Mouse (Mus musculus): ENCODE measurements around the gene Ufsp1. TPM values are rescaled to one million over a fixed set of nuclear protein-coding genes. Genes with fewer than 3 reads are reported as not detected.

Gene Ufsp1
- polyA plus RNA-seq, 1 experiment, result 44.1 TPM

DNA sequence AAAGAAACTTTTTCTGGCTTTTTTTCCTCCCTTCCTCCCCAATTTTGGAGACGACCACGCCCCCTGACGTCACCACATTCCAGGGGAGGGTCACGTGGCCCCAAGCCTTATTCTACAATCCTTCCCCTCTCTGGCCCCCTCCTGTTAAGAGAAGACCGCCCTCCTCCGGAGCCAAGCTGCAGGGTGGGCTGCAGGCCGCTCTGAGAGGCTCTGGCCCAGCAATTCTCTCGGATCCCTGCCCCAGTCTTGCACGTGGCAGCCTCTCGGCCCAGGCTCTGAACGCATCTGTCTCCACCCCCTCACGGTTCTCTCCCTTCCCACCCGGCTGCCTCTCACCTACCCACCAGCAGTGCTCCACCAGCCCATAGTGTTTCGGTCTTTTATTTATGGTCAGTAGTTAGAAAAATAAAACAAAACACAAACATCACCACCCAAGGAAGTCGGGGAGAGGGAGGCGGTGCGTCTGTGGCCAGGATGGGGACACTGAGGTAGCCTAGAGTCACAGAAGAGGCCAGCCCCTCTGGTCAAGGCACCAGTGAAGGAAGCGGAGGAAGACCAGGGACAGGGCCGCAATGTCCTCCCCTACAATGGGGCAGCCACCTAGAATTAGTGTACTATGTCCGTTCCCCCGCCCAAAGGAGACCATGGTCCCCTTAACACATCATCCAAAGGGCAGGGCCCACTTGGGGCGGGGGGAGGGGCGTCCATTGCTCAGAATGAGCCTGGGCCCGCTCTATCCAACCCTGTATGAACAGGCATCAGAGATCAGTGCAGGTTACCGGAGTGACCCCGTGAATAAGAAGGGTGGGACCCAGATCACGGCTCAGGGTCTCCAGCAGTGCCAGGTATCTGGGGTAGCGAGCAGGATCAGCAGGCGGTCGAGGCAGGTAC lies 20.0 kb downstream of the Ufsp1 start, which contains the start of gene Trip6:
Gene Trip6 (minus strand): TSS at position 212 of the 891 bp plus-strand sequence.
- H3K36me3 ChIP-seq (ENCODE audit: control insufficient read depth, insufficient read depth, low read length), result no peaks in the 10 kb centered on the region
- DNase-seq, result no peak
- H3K4me1 ChIP-seq (replicated peaks; ENCODE audit: control insufficient read depth, insufficient read depth, low read length), result peaks cover 12% of the 10 kb centered on the region
- 56% methylated on average over 30 of the region's 30 CpGs for WGBS
- H3K27me3 ChIP-seq (ENCODE audit: control insufficient read depth, insufficient read depth, low read length), result no peaks in the 10 kb centered on the region
- TF ChIP-seq CTCF (IDR thresholded peaks at IDR 0.05; ENCODE audit: borderline replicate concordance, control insufficient read depth, extremely low read depth, insufficient read depth, low read length, poor library complexity), result no peak
- TF ChIP-seq POLR2A (IDR thresholded peaks at IDR 0.05; ENCODE audit: control insufficient read depth, extremely low read depth, insufficient read depth, low read length, poor library complexity), result no peak
- peak within 1 kb of the TSS; percentile 22 for H3K4me3 ChIP-seq (ENCODE audit: control insufficient read depth, insufficient read depth, low read length)
- no peak within 1 kb of the TSS for H3K27ac ChIP-seq (ENCODE audit: control insufficient read depth, insufficient read depth, low read length)

- Histone ChIP-seq H3K4me1 (replicated peaks; ENCODE audit: control insufficient read depth, insufficient read depth, low read length) (peaks cover 12% of the 10 kb centered on the region), H3K27me3 (ENCODE audit: control insufficient read depth, insufficient read depth, low read length) (no peaks in the 10 kb centered on the region), H3K4me3 (ENCODE audit: control insufficient read depth, insufficient read depth, low read length) (no peak overlapping the region), H3K36me3 (ENCODE audit: control insufficient read depth, insufficient read depth, low read length) (no peaks in the 10 kb centered on the region), H3K27ac (ENCODE audit: control insufficient read depth, insufficient read depth, low read length) (no peak overlapping the region)
- WGBS, result 68% methylated on average over 30 of the region's 30 CpGs
- peak; percentile 63 for DNase-seq
- TF ChIP-seq CTCF (IDR thresholded peaks at IDR 0.05; ENCODE audit: borderline replicate concordance, control insufficient read depth, extremely low read depth, insufficient read depth, low read length, poor library complexity), result peak; percentile 65; the same call in 1 of the 2 replicates
- no peak for TF ChIP-seq POLR2A (IDR thresholded peaks at IDR 0.05; ENCODE audit: control insufficient read depth, extremely low read depth, insufficient read depth, low read length, poor library complexity)
Measured at GRCm38 (mm10) chr5:137315084-137315903, 20.9 kb downstream of the Ufsp1 start.

DNA sequence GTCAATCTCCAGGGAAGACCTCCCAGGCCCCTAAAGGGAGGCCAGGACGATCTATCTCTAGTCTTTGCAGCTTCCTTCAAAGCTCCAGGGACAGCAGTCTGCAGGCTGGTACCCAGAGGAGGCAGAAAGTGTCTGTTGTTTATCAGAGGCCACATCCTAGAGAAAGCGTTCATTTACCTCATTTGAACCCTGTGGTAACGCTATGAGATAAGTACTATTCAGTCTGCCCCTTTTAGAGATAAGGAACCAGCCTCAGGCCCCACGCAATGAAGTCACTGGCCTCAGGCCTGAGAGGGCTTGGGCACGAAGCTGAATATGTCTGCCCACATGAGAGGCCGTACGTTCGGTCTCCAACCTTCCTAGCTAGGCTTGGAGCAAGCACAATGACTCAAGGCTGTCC lies 22.9 kb downstream of the Ufsp1 start:
- Histone ChIP-seq H3K27me3 (ENCODE audit: control insufficient read depth, insufficient read depth, low read length) (no peaks in the 10 kb centered on the region), H3K4me1 (replicated peaks; ENCODE audit: control insufficient read depth, insufficient read depth, low read length) (peaks cover 12% of the 10 kb centered on the region), H3K36me3 (ENCODE audit: control insufficient read depth, insufficient read depth, low read length) (no peaks in the 10 kb centered on the region), H3K27ac (ENCODE audit: control insufficient read depth, insufficient read depth, low read length) (no peak overlapping the region), H3K4me3 (ENCODE audit: control insufficient read depth, insufficient read depth, low read length) (no peak overlapping the region)
- no peak for DNase-seq
- TF ChIP-seq CTCF (IDR thresholded peaks at IDR 0.05; ENCODE audit: borderline replicate concordance, control insufficient read depth, extremely low read depth, insufficient read depth, low read length, poor library complexity) (no peak), POLR2A (IDR thresholded peaks at IDR 0.05; ENCODE audit: control insufficient read depth, extremely low read depth, insufficient read depth, low read length, poor library complexity) (no peak)
- 97% methylated on average over 8 of the region's 8 CpGs for WGBS

- no peak overlapping the region for H3K27ac ChIP-seq (ENCODE audit: control insufficient read depth, insufficient read depth, low read length)
- 100% methylated on average over 1 of the region's 1 CpGs for WGBS
- H3K4me3 ChIP-seq (ENCODE audit: control insufficient read depth, insufficient read depth, low read length), result no peak overlapping the region
- H3K36me3 ChIP-seq (ENCODE audit: control insufficient read depth, insufficient read depth, low read length), result peaks cover 4% of the 10 kb centered on the region; the same call in 1 of the 2 replicates
- H3K27me3 ChIP-seq (ENCODE audit: control insufficient read depth, insufficient read depth, low read length), result no peaks in the 10 kb centered on the region
- H3K4me1 ChIP-seq (replicated peaks; ENCODE audit: control insufficient read depth, insufficient read depth, low read length), result peaks cover 9% of the 10 kb centered on the region
- DNase-seq, result no peak
- TF ChIP-seq POLR2A (IDR thresholded peaks at IDR 0.05; ENCODE audit: control insufficient read depth, extremely low read depth, insufficient read depth, low read length, poor library complexity) (no peak), CTCF (IDR thresholded peaks at IDR 0.05; ENCODE audit: borderline replicate concordance, control insufficient read depth, extremely low read depth, insufficient read depth, low read length, poor library complexity) (no peak)
Measured at GRCm38 (mm10) chr5:137318570-137318969, 24.1 kb downstream of the Ufsp1 start.

DNA sequence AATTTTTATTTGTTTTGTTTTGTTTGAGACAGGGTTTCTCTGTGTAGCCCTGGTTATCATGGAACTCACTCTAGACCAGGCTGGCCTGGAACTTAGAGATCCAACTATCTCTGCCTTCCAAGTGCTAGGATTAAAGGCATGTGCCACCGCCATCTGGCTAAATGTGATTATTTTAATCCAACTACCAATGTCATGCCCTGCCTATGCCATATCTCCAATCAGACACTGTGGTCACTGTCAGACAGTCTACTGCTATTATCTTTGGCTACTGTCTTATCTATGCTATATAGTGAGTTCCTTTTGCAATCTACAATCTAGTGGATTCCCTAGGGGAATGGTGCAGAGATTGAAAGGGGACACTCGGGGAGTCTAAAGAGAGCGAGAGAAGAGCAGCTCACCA lies 26.6 kb downstream of the Ufsp1 start:
- no peaks in the 10 kb centered on the region for H3K27me3 ChIP-seq (ENCODE audit: control insufficient read depth, insufficient read depth, low read length)
- WGBS, result 97% methylated on average over 3 of the region's 3 CpGs
- peaks cover 7% of the 10 kb centered on the region; the same call in 1 of the 2 replicates for H3K36me3 ChIP-seq (ENCODE audit: control insufficient read depth, insufficient read depth, low read length)
- no peak overlapping the region for H3K4me3 ChIP-seq (ENCODE audit: control insufficient read depth, insufficient read depth, low read length)
- DNase-seq, result no peak
- TF ChIP-seq CTCF (IDR thresholded peaks at IDR 0.05; ENCODE audit: borderline replicate concordance, control insufficient read depth, extremely low read depth, insufficient read depth, low read length, poor library complexity), result no peak
- no peak for TF ChIP-seq POLR2A (IDR thresholded peaks at IDR 0.05; ENCODE audit: control insufficient read depth, extremely low read depth, insufficient read depth, low read length, poor library complexity)
- H3K4me1 ChIP-seq (replicated peaks; ENCODE audit: control insufficient read depth, insufficient read depth, low read length), result no peaks in the 10 kb centered on the region
- H3K27ac ChIP-seq (ENCODE audit: control insufficient read depth, insufficient read depth, low read length), result no peak overlapping the region

GRCm38 (mm10) chr5:137330910-137331309 lies 36.5 kb downstream of the Ufsp1 start:
- H3K4me1 ChIP-seq (replicated peaks; ENCODE audit: control insufficient read depth, insufficient read depth, low read length), result peaks cover 16% of the 10 kb centered on the region
- no peak overlapping the region for H3K27ac ChIP-seq (ENCODE audit: control insufficient read depth, insufficient read depth, low read length)
- H3K36me3 ChIP-seq (ENCODE audit: control insufficient read depth, insufficient read depth, low read length), result no peaks in the 10 kb centered on the region
- no peak for DNase-seq
- TF ChIP-seq POLR2A (IDR thresholded peaks at IDR 0.05; ENCODE audit: control insufficient read depth, extremely low read depth, insufficient read depth, low read length, poor library complexity) (no peak), CTCF (IDR thresholded peaks at IDR 0.05; ENCODE audit: borderline replicate concordance, control insufficient read depth, extremely low read depth, insufficient read depth, low read length, poor library complexity) (no peak)
- no peaks in the 10 kb centered on the region for H3K27me3 ChIP-seq (ENCODE audit: control insufficient read depth, insufficient read depth, low read length)
- H3K4me3 ChIP-seq (ENCODE audit: control insufficient read depth, insufficient read depth, low read length), result no peak overlapping the region
- WGBS, result 92% methylated on average over 7 of the region's 7 CpGs

Measured in thymus, adult 2 months (tissue).